Mouse (Mus musculus) MEL (cell line): ENCODE data around the gene Gemin7. TPM values are rescaled to one million over a fixed set of nuclear protein-coding genes. Genes with fewer than 3 reads are reported as not detected.

Experiments used
- DNase-seq: peaks from one replicate; pipeline ENCODE4 v3.0.0; 2011; ENCODE audit warnings: low read depth, low spot score
- H3K27ac ChIP-seq: 2 replicates; pipeline ENCODE4 v1.5.1; 2012; ENCODE audit warnings: low read depth, mild to moderate bottlenecking, control low read depth, low read length, moderate library complexity; ENCODE audit not compliant: control insufficient read depth
- H3K27me3 ChIP-seq, 2 experiments: fragments of 150-350 bp in 1 of 2; sonication (generic) in 1 of 2; 2 replicates each; pipeline ENCODE4 v1.6.1; 2012; ENCODE audit warnings: low read length in 2 of 2, mild to moderate bottlenecking in 2 of 2, improper control_type of control experiment in 1 of 2, moderate library complexity in 1 of 2; ENCODE audit not compliant: insufficient read depth in 2 of 2, control insufficient read depth in 1 of 2
- H3K36me3 ChIP-seq, 2 experiments: 2 replicates each; pipeline ENCODE4 v1.6.1; 2012 to 2014; ENCODE audit warnings: low read length in 2 of 2, improper control_type of control experiment in 1 of 2, inconsistent platforms in 1 of 2, mild to moderate bottlenecking in 1 of 2; ENCODE audit not compliant: insufficient read depth in 2 of 2, control insufficient read depth in 1 of 2
- H3K4me1 ChIP-seq, 2 experiments: fragments of 150-350 bp in 1 of 2; sonication (generic) in 1 of 2; 2 replicates each; pipeline ENCODE4 v1.6.1; 2012; ENCODE audit warnings: low read length in 2 of 2, improper control_type of control experiment in 1 of 2, mild to moderate bottlenecking in 1 of 2; ENCODE audit not compliant: insufficient read depth in 2 of 2, control insufficient read depth in 1 of 2
- H3K4me3 ChIP-seq, 2 experiments: fragments of 150-350 bp in 1 of 2; sonication (generic) in 1 of 2; 2 replicates each; pipeline ENCODE4 v1.5.1; 2012; ENCODE audit warnings: low read depth in 2 of 2, low read length in 2 of 2, mild to moderate bottlenecking in 2 of 2, moderate library complexity in 2 of 2, control low read depth in 1 of 2, improper control_type of control experiment in 1 of 2; ENCODE audit not compliant: control insufficient read depth in 1 of 2, insufficient read depth in 1 of 2
- H3K79me2 ChIP-seq: 2 replicates; pipeline ENCODE4 v1.6.1; 2012; ENCODE audit warnings: mild to moderate bottlenecking, low read length, moderate library complexity; ENCODE audit not compliant: control insufficient read depth, poor library complexity, insufficient read depth
- H3K9ac ChIP-seq: 2 replicates; pipeline ENCODE4 v1.6.1; 2012; ENCODE audit warnings: low read depth, mild to moderate bottlenecking, control low read depth, low read length, moderate library complexity; ENCODE audit not compliant: control insufficient read depth, poor library complexity, severe bottlenecking
- H3K9me3 ChIP-seq: fragments of 150-350 bp; sonication (generic); replicated peaks from 2 replicates; pipeline ENCODE4 v1.6.1; 2012; ENCODE audit warnings: mild to moderate bottlenecking, low read length, improper control_type of control experiment, moderate library complexity; ENCODE audit not compliant: insufficient read depth
- CHD2 ChIP-seq: IDR thresholded peaks from 2 replicates; pipeline ENCODE4 v1.6.1; 2011; ENCODE audit warnings: low read length, improper control_type of control experiment
- CTCF ChIP-seq, 3 experiments: IDR thresholded peaks in 2 of 3; conservative IDR thresholded peaks in 1 of 3; 2 replicates each; pipeline ENCODE4 v1.5.1; 2011 to 2012; ENCODE audit warnings: low read length in 3 of 3, low read depth in 2 of 3, mild to moderate bottlenecking in 2 of 3, improper control_type of control experiment in 1 of 3, inconsistent platforms in 1 of 3, mixed read lengths in 1 of 3, moderate library complexity in 1 of 3; ENCODE audit not compliant: control insufficient read depth in 1 of 3, insufficient read depth in 1 of 3, poor library complexity in 1 of 3, severe bottlenecking in 1 of 3
- EP300 ChIP-seq, 2 experiments: IDR thresholded peaks; 2 replicates each; pipeline ENCODE4 v1.6.1; 2011; ENCODE audit warnings: improper control_type of control experiment in 2 of 2, low read length in 2 of 2, low read depth in 1 of 2, mild to moderate bottlenecking in 1 of 2
- ETS1 ChIP-seq: IDR thresholded peaks from 2 replicates; pipeline ENCODE4 v1.6.1; 2012; ENCODE audit warnings: low read depth, mild to moderate bottlenecking, inconsistent platforms, low read length, improper control_type of control experiment, moderate library complexity
- GABPA ChIP-seq: IDR thresholded peaks from 2 replicates; pipeline ENCODE4 v1.6.1; 2012; ENCODE audit warnings: low read depth, mild to moderate bottlenecking, inconsistent platforms, low read length, improper control_type of control experiment, moderate library complexity
- GATA1 ChIP-seq: IDR thresholded peaks from 2 replicates; pipeline ENCODE4 v1.6.1; 2011; ENCODE audit warnings: low read depth, low read length, improper control_type of control experiment
- JUND ChIP-seq: IDR thresholded peaks from 2 replicates; pipeline ENCODE4 v1.6.1; 2011; ENCODE audit warnings: low read depth, mild to moderate bottlenecking, improper control_type of control experiment, low read length
- MAX ChIP-seq: IDR thresholded peaks from 2 replicates; pipeline ENCODE4 v1.6.1; 2011; ENCODE audit warnings: low read length, improper control_type of control experiment
- MYB ChIP-seq: IDR thresholded peaks from 2 replicates; pipeline ENCODE4 v1.6.1; 2011; ENCODE audit warnings: mild to moderate bottlenecking, low read depth, low read length, improper control_type of control experiment
- MYC ChIP-seq: IDR thresholded peaks from 2 replicates; pipeline ENCODE4 v1.6.1; 2011; ENCODE audit warnings: low read depth, mild to moderate bottlenecking, low read length, improper control_type of control experiment, moderate library complexity
- NELFE ChIP-seq: IDR thresholded peaks from 2 replicates; pipeline ENCODE4 v1.6.1; 2011; ENCODE audit warnings: low read depth, low read length, improper control_type of control experiment
- POLR2A ChIP-seq, 2 experiments: IDR thresholded peaks; 2 replicates each; pipeline ENCODE4 v1.6.1; 2011 to 2012; ENCODE audit warnings: low read length in 2 of 2, mild to moderate bottlenecking in 2 of 2, control low read depth in 1 of 2, improper control_type of control experiment in 1 of 2, low read depth in 1 of 2, moderate library complexity in 1 of 2; ENCODE audit not compliant: control insufficient read depth in 1 of 2, insufficient read depth in 1 of 2, poor library complexity in 1 of 2
- RAD21 ChIP-seq: IDR thresholded peaks from 2 replicates; pipeline ENCODE4 v1.6.1; 2011; ENCODE audit warnings: mild to moderate bottlenecking, low read depth, low read length, improper control_type of control experiment
- SMC3 ChIP-seq: IDR thresholded peaks from 2 replicates; pipeline ENCODE4 v1.6.1; 2011; ENCODE audit warnings: low read depth, low read length, improper control_type of control experiment
- TBP ChIP-seq: IDR thresholded peaks from 2 replicates; pipeline ENCODE4 v1.8.0; 2011; ENCODE audit warnings: low read depth, low read length, improper control_type of control experiment
- UBTF ChIP-seq: IDR thresholded peaks from 2 replicates; pipeline ENCODE4 v1.6.1; 2012; ENCODE audit warnings: low read depth, mild to moderate bottlenecking, inconsistent platforms, low read length, improper control_type of control experiment, moderate library complexity, borderline replicate concordance; ENCODE audit not compliant: insufficient read depth
- USF1 ChIP-seq: IDR thresholded peaks from 2 replicates; pipeline ENCODE4 v1.6.1; 2014; ENCODE audit warnings: low read depth, mild to moderate bottlenecking, inconsistent platforms, low read length, improper control_type of control experiment, moderate library complexity
- USF2 ChIP-seq, 2 experiments: IDR thresholded peaks; 2 replicates each; pipeline ENCODE4 v1.6.1; 2011 to 2012; ENCODE audit warnings: improper control_type of control experiment in 2 of 2, low read length in 2 of 2, borderline replicate concordance in 1 of 2, inconsistent platforms in 1 of 2, low read depth in 1 of 2, mild to moderate bottlenecking in 1 of 2; ENCODE audit not compliant: insufficient read depth in 1 of 2
- ZKSCAN1 ChIP-seq: IDR thresholded peaks from 2 replicates; pipeline ENCODE4 v1.6.1; 2012; ENCODE audit warnings: low read depth, mild to moderate bottlenecking, inconsistent platforms, low read length, improper control_type of control experiment, moderate library complexity
- ZMIZ1 ChIP-seq: IDR thresholded peaks from 2 replicates; pipeline ENCODE4 v1.6.1; 2012; ENCODE audit warnings: low read depth, mild to moderate bottlenecking, inconsistent platforms, low read length, improper control_type of control experiment, moderate library complexity
- polyA plus RNA-seq, 2 experiments: library from polyadenylated mRNA; stranded (reverse) in 1 of 2; unstranded in 1 of 2; fragments of >175 nt in 1 of 2; fragments of >200 nt in 1 of 2; gene quantifications; 2 replicates each; pipeline versions ENCODE4 v1.2.1 to v1.2.4; 2012; ENCODE audit warnings: low replicate concordance in 2 of 2, low read depth in 1 of 2; ENCODE audit not compliant: insufficient read length in 2 of 2, insufficient read depth in 1 of 2, missing spikeins in 1 of 2
- total RNA-seq: library from RNA; depleted of rRNA; stranded (reverse); fragments of 300-350 nt; gene quantifications from 2 replicates; pipeline ENCODE4 v1.2.3, GENCODE M21; 2012

The Gemin7 gene
- total and polyA plus RNA-seq, 3 experiments = 58.0 to 78.7 TPM; not detected in 1

GRCm38 (mm10) chr7:19603055-19603454, 25.7 kb upstream of the Gemin7 start:
- Histone ChIP-seq H3K9ac (peak overlapping the region; percentile 87), H3K4me1 (peaks cover 2 to 11% of the 10 kb centered on the region in 2 experiments; a peak in 1 of 4 replicates), H3K36me3 (peaks cover 0 to 12% of the 10 kb centered on the region in 2 experiments), H3K27ac (no peak overlapping the region), H3K9me3 (no peaks in the 10 kb centered on the region), H3K4me3 (peak overlapping the region; percentile 91 to 96), H3K79me2 (peaks cover 23% of the 10 kb centered on the region), H3K27me3 (no peaks in the 10 kb centered on the region)
- TF ChIP-seq MAX = no peak
- no peak for TF ChIP-seq RAD21
- TF ChIP-seq CTCF (IDR thresholded peaks at IDR 0.05 in 2 of 3, conservative IDR thresholded peaks at IDR 0.05 in 1 of 3; ENCODE audit: control insufficient read depth in 1 of 3, insufficient read depth in 1 of 3, low read depth in 2 of 3, low read length in 3 of 3, poor library complexity in 1 of 3, severe bottlenecking in 1 of 3) = no peak
- no peak for TF ChIP-seq POLR2A (IDR thresholded peaks at IDR 0.05; ENCODE audit: control insufficient read depth in 1 of 2, insufficient read depth in 1 of 2, low read depth in 1 of 2, low read length in 2 of 2, poor library complexity in 1 of 2)
- TF ChIP-seq CHD2 = no peak
- no peak for TF ChIP-seq NELFE
- no peak for TF ChIP-seq ZKSCAN1
- no peak for TF ChIP-seq GABPA
- no peak for TF ChIP-seq GATA1
- no peak for TF ChIP-seq ZMIZ1
- TF ChIP-seq USF2 (IDR thresholded peaks at IDR 0.05; ENCODE audit: borderline replicate concordance in 1 of 2, insufficient read depth in 1 of 2, low read depth in 1 of 2, low read length in 2 of 2) = no peak
- no peak for TF ChIP-seq USF1
- no peak for TF ChIP-seq MYC
- no peak for TF ChIP-seq UBTF
- TF ChIP-seq JUND = no peak
- TF ChIP-seq ETS1 = no peak
- TF ChIP-seq SMC3 = no peak
- TF ChIP-seq EP300 (IDR thresholded peaks at IDR 0.05; ENCODE audit: low read depth in 1 of 2, low read length in 2 of 2) = no peak
- TF ChIP-seq MYB = no peak
- DNase-seq = no peak

GRCm38 (mm10) chr7:19600562-19600961, 23.2 kb upstream of the Gemin7 start:
- no peaks in the 10 kb centered on the region for H3K27me3 ChIP-seq
- peaks cover 23% of the 10 kb centered on the region for H3K79me2 ChIP-seq
- H3K9ac ChIP-seq = no peak overlapping the region
- H3K4me1 ChIP-seq = peaks cover 2 to 11% of the 10 kb centered on the region in 2 experiments; a peak in 1 of 4 replicates
- H3K4me3 ChIP-seq = no peak overlapping the region
- no peak overlapping the region for H3K27ac ChIP-seq
- no peak for DNase-seq
- TF ChIP-seq TBP (no peak), EP300 (IDR thresholded peaks at IDR 0.05; ENCODE audit: low read depth in 1 of 2, low read length in 2 of 2) (no peak)
- peaks cover 0 to 12% of the 10 kb centered on the region in 2 experiments for H3K36me3 ChIP-seq
- H3K9me3 ChIP-seq = no peaks in the 10 kb centered on the region
